Mouse (Mus musculus) myocyte (in vitro differentiated cells): Measurements from ENCODE around the gene Diaph2. TPM values are rescaled to one million over a fixed set of nuclear protein-coding genes. Genes with fewer than 3 reads are reported as not detected.

Source experiments
- H3K27me3 ChIP-seq: one replicate; pipeline ENCODE4 v1.6.1; 2011; ENCODE audit not compliant: control insufficient read depth, insufficient read depth, insufficient read length
- H3K36me3 ChIP-seq: one replicate; pipeline ENCODE4 v1.6.1; 2011; ENCODE audit not compliant: control insufficient read depth, insufficient read depth
- H3K4me2 ChIP-seq: one replicate; pipeline ENCODE4 v1.6.1; 2011; ENCODE audit warnings: low read depth, control low read depth
- H3K4me3 ChIP-seq: one replicate; pipeline ENCODE4 v1.5.1; 2011; ENCODE audit warnings: mild to moderate bottlenecking, control low read depth, moderate library complexity
- H3K79me2 ChIP-seq: one replicate; pipeline ENCODE4 v1.6.1; 2011; ENCODE audit not compliant: control insufficient read depth, insufficient read depth
- H3ac ChIP-seq: one replicate; pipeline ENCODE4 v1.6.1; 2011; ENCODE audit not compliant: control insufficient read depth, insufficient read length
- CEBPB ChIP-seq: IDR thresholded peaks from 2 replicates; pipeline ENCODE4 v1.6.1; 2011; ENCODE audit warnings: mild to moderate bottlenecking, moderate library complexity; ENCODE audit not compliant: poor library complexity, insufficient read depth, severe bottlenecking
- E2F4 ChIP-seq: IDR thresholded peaks from one replicate; pipeline ENCODE4 v1.6.1; 2011; ENCODE audit warnings: mild to moderate bottlenecking, control low read depth, moderate library complexity; ENCODE audit not compliant: insufficient read depth
- MAX ChIP-seq: IDR thresholded peaks from one replicate; pipeline ENCODE4 v1.6.1; 2011; ENCODE audit warnings: low read depth, mild to moderate bottlenecking, control low read depth
- MYOD1 ChIP-seq, 3 experiments: IDR thresholded peaks; one replicate each; pipeline ENCODE4 v1.6.1; 2011; ENCODE audit warnings: control low read depth in 2 of 3, low read depth in 2 of 3, mild to moderate bottlenecking in 2 of 3, moderate library complexity in 1 of 3; ENCODE audit not compliant: insufficient read length in 2 of 3, control insufficient read depth in 1 of 3
- MYOG ChIP-seq, 3 experiments: IDR thresholded peaks; one replicate each; pipeline ENCODE4 v1.6.1; 2011; ENCODE audit warnings: control low read depth in 2 of 3, low read depth in 2 of 3, mild to moderate bottlenecking in 2 of 3; ENCODE audit not compliant: insufficient read length in 2 of 3, control insufficient read depth in 1 of 3, insufficient read depth in 1 of 3
- POLR2A ChIP-seq: IDR thresholded peaks from one replicate; pipeline ENCODE4 v1.6.1; 2011; ENCODE audit warnings: low read depth, mild to moderate bottlenecking, control low read depth, moderate library complexity; ENCODE audit not compliant: insufficient read length
- POLR2AphosphoS2 ChIP-seq: IDR thresholded peaks from one replicate; pipeline ENCODE4 v1.6.1; 2011; ENCODE audit warnings: low read depth, control low read depth; ENCODE audit not compliant: insufficient read length
- REST ChIP-seq: IDR thresholded peaks from one replicate; pipeline ENCODE4 v1.6.1; 2011; ENCODE audit warnings: mild to moderate bottlenecking, control low read depth, moderate library complexity; ENCODE audit not compliant: insufficient read depth, insufficient read length
- SRF ChIP-seq: IDR thresholded peaks from one replicate; pipeline ENCODE4 v1.6.1; 2011; ENCODE audit warnings: low read depth; ENCODE audit not compliant: control insufficient read depth, insufficient read length
- TCF12 ChIP-seq: IDR thresholded peaks from one replicate; pipeline ENCODE4 v1.6.1; 2011; ENCODE audit warnings: mild to moderate bottlenecking, control low read depth; ENCODE audit not compliant: poor library complexity, insufficient read depth, severe bottlenecking
- TCF3 ChIP-seq: IDR thresholded peaks from one replicate; pipeline ENCODE4 v1.6.1; 2011; ENCODE audit warnings: low read depth, control low read depth; ENCODE audit not compliant: insufficient read length
- USF1 ChIP-seq: IDR thresholded peaks from one replicate; pipeline ENCODE4 v1.6.1; 2011; ENCODE audit warnings: low read depth, mild to moderate bottlenecking, control low read depth, moderate library complexity
- polyA plus RNA-seq: library from polyadenylated mRNA; unstranded; fragments of >200 nt; fragmentation: generic; extraction: Trizol; gene quantifications from one replicate; pipeline ENCODE4 v1.2.1, GENCODE M21; 2012; ENCODE audit warnings: missing spikeins

Diaph2 gene
- polyA plus RNA-seq, 1 experiment = 1.4 TPM

DNA sequence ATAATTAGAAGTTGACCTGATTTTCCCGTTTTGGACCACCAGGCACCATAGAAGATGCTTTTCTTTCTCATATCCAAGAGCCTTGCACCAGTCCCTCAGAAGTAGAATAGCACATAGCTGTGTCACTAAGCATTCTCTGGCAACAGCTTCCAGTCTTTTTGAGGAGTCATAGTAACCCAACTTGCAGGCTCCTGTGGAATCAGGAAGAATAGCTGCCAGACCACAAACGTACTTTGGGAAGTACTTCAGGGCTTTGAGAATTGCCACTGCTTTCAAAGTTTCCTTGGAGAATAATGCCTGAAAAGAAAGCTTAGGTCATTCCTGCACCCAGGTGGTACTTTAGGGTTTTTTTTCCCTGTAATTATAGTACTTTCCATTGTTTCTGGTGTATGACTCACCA is 723.6 kb downstream of the Diaph2 start:
- Histone ChIP-seq H3K4me2 (no peak overlapping the region), H3K36me3 (no peaks in the 10 kb centered on the region), H3K4me3 (no peak overlapping the region), H3K27me3 (no peaks in the 10 kb centered on the region), H3ac (no peak overlapping the region), H3K79me2 (no peaks in the 10 kb centered on the region)
- TF ChIP-seq TCF3 (no peak), MAX (no peak), SRF (no peak), USF1 (no peak), REST (no peak), POLR2A (no peak)

DNA sequence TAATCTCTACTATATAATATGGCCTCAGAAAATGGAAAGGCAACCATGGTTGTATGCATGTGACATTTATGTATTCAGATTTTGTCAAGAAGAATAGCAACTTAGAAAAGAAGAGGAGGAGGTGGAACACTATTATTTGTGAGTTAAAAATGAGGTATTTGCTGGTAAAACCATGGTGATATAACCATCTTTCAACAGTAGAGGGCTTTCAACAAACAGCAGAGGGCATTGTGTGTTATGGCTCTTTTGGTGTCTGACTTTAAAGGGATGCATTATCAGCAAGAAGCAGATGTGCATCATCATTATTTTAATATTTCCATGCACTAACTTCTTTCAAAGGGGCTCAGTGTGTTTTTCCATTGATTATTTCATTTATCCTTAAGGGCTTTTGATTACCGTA is 731.3 kb downstream of the Diaph2 start:
- no peak overlapping the region for H3K4me3 ChIP-seq
- no peak for TF ChIP-seq REST
- no peak for TF ChIP-seq POLR2A
- no peak for TF ChIP-seq USF1
- no peak for TF ChIP-seq E2F4
- no peak for TF ChIP-seq TCF3
- TF ChIP-seq MYOG (IDR thresholded peaks at IDR 0.05; ENCODE audit: control insufficient read depth in 1 of 3, insufficient read depth in 1 of 3, insufficient read length in 2 of 3, low read depth in 2 of 3) = no peak
- no peak for TF ChIP-seq POLR2AphosphoS2
- no peak for TF ChIP-seq MYOD1 (IDR thresholded peaks at IDR 0.05; ENCODE audit: control insufficient read depth in 1 of 3, insufficient read length in 2 of 3, low read depth in 2 of 3)
- no peak for TF ChIP-seq MAX
- TF ChIP-seq SRF = no peak
- TF ChIP-seq TCF12 = no peak
- TF ChIP-seq CEBPB = no peak
- no peak overlapping the region for H3ac ChIP-seq
- H3K79me2 ChIP-seq = no peaks in the 10 kb centered on the region
- no peaks in the 10 kb centered on the region for H3K27me3 ChIP-seq
- H3K4me2 ChIP-seq = no peak overlapping the region
- H3K36me3 ChIP-seq = no peaks in the 10 kb centered on the region

DNA sequence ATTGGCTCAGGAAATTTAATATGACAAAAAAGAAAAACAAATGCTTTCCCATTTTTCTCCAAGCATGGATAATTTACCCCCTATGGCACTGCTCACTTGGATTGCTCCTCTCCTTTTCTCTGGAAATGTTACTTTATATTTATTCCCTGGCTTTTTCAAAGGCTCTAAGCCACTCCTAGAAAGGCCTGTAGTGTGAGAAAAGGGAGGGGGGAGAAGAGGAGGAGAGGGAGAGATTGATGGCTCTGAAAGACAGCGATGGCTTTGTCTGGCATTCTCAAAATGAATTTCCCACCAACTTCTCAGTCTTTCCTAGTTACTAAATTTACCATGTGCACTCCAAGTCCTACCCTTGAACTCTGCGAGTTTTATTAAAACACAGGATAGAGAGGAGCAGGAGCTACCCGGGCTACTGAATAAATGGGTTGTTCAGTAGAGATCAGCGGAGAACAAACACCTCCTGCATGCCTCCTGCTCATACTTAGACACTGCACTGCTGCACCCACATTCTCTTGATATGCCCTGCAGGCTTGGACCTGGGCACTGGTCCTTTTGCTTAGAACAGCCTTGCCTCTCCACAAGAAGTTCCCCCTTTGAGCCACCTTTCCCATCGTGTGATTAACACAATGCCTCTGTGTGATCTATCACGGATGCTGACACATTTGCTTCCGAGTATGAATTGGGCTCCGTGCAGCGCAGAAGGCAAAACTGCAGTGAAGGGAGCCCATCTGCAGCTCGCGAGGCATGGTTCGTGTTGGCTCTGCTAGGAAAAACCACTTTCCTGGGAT is 753.3 kb downstream of the Diaph2 start:
- Histone ChIP-seq H3K79me2 (no peaks in the 10 kb centered on the region), H3K36me3 (no peaks in the 10 kb centered on the region), H3K4me2 (no peak overlapping the region), H3K4me3 (no peak overlapping the region), H3ac (no peak overlapping the region), H3K27me3 (no peaks in the 10 kb centered on the region)
- TF ChIP-seq MAX (no peak), TCF3 (no peak), SRF (no peak), E2F4 (no peak), USF1 (no peak), POLR2AphosphoS2 (no peak), POLR2A (no peak), CEBPB (no peak), REST (no peak), MYOG (IDR thresholded peaks at IDR 0.05; ENCODE audit: control insufficient read depth in 1 of 3, insufficient read depth in 1 of 3, insufficient read length in 2 of 3, low read depth in 2 of 3) (no peak), MYOD1 (IDR thresholded peaks at IDR 0.05; ENCODE audit: control insufficient read depth in 1 of 3, insufficient read length in 2 of 3, low read depth in 2 of 3) (no peak), TCF12 (no peak)

DNA sequence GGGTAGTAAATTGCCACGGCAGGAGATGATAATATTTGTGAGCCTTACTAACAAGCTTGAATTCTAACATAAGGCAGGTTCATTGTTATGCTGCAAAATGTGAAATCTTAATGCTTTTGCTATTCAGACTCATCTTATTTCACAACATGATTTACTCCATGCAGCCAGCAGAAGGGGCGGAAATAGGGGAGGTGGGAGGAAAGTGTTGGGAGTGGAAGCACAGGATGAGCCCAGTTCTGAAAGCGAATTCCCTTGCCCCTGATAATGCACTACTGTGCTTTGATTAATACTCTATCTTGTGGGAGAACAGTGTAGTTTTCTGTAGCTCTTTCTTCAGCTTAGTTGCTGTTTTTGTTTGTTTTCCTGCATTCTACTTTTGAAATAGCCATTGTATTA is 753.9 kb downstream of the Diaph2 start:
- no peaks in the 10 kb centered on the region for H3K79me2 ChIP-seq
- H3K4me3 ChIP-seq = no peak overlapping the region
- no peak overlapping the region for H3K4me2 ChIP-seq
- TF ChIP-seq POLR2A (no peak), E2F4 (no peak), SRF (no peak), TCF12 (no peak)
- H3ac ChIP-seq = no peak overlapping the region
- H3K36me3 ChIP-seq = no peaks in the 10 kb centered on the region
- H3K27me3 ChIP-seq = no peaks in the 10 kb centered on the region

DNA sequence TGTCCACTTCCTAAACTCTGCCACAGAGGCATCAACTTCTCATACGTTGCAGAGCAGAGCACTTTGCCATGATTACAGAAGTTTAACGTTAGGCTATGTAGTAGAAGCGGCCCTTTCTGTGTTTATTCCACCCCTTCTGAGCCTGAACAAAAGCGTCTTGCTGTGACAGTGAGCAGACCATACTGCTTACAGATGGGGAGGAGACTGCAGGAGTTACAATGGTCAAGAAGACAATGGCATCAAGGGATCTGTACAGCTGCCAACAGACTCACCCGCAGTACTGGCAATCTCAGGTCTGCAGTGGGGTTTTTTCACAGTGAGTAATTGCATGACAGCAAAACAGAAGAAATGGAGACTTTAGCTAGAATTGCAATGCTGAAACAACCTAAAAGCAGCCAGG is 756.1 kb downstream of the Diaph2 start:
- Histone ChIP-seq H3K36me3 (no peaks in the 10 kb centered on the region), H3ac (no peak overlapping the region), H3K79me2 (no peaks in the 10 kb centered on the region), H3K4me2 (no peak overlapping the region), H3K27me3 (no peaks in the 10 kb centered on the region), H3K4me3 (no peak overlapping the region)
- TF ChIP-seq SRF = no peak
- no peak for TF ChIP-seq MYOD1 (IDR thresholded peaks at IDR 0.05; ENCODE audit: control insufficient read depth in 1 of 3, insufficient read length in 2 of 3, low read depth in 2 of 3)
- TF ChIP-seq REST = no peak
- no peak for TF ChIP-seq TCF12
